Mouse (Mus musculus) kidney, adult 10 weeks (tissue): ENCODE results near the gene Pnisr. TPM values are rescaled to one million over a fixed set of nuclear protein-coding genes. Genes with fewer than 3 reads are reported as not detected.

Source experiments
- polyA plus RNA-seq: library from polyadenylated mRNA; stranded (reverse); fragments of 350-450 nt; fragmentation: Illumina TruSeq; extraction: RNeasy Lipid Tissue Mini Kit (QIAGEN cat#74804); gene quantifications from one replicate; pipeline ENCODE4 v1.2.3, GENCODE M21; 2014; ENCODE audit warnings: low read depth, low replicate concordance

Gene Pnisr
- polyA plus RNA-seq: 96.5 TPM

GRCm38 (mm10) chr4:21847481-21848286 is at the start of gene Pnisr:
Gene Pnisr (plus strand): TSS chr4:21847583.

DNA sequence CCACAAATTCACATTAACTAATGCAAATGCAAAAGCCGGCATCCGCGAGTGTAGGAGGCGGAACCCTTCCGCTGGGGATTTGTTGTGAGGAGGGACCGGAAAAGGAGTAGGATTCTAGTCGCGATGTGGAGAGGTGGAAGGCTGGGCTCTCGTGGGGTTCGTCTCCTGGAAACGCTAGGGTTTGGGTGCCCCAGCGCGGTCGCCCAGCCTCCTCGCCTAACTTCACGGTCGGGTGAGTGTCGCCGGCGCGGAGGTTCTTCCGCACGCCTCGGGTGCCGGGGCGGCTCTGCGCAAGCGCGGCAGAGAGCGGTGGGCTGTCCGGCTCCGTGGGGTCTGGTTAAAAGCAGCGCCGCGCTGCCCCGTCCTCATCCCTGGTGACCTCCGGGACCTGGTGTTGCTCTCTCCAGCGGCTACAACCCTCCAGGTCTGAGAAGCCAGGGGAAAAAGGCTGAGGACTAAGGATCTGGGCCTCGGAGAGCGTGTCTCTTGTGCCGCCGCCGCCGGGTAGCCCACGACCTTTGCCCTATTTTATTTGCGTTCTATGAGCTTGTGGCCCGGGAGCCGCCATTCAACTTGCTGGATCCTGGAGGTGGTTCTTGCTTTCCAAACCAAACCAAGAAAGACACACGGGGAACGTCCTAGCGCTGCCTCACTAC is 32.3 kb downstream of the Pnisr start, which contains the start of gene Coq3:
TSS of gene Coq3 (plus strand) at position 109 of the 656 bp plus-strand sequence.

Other genes with a start within 250 kb of the Pnisr start
- not detected for gene Prdm13, start 161.6 kb upstream of the Pnisr start, polyA plus RNA-seq
- 78.8 TPM for gene Ccnc, start 119.9 kb upstream of the Pnisr start, polyA plus RNA-seq
- 33.2 TPM for gene Usp45, start 80.4 kb upstream of the Pnisr start, polyA plus RNA-seq
- gene Tstd3, start 80.4 kb upstream of the Pnisr start, polyA plus RNA-seq: 39.7 TPM
- gene Coq3, start 32.1 kb downstream of the Pnisr start, polyA plus RNA-seq: 15.5 TPM
- gene Faxc, start 83.7 kb downstream of the Pnisr start, polyA plus RNA-seq: 0.20 TPM